Mouse (Mus musculus): ENCODE measurements around the gene Ifna5.
"Not testable (repeated sequence)": the region's sequence is repeated elsewhere in the genome, so short reads cannot be mapped to it uniquely, and the experiment has no call there.

GRCm38 (mm10) chr4:88805231-88805630, 30.1 kb upstream of the Ifna5 start, which contains the start of gene Gm13288:
- TF ChIP-seq POLR2A (IDR thresholded peaks at IDR 0.05; ENCODE audit: borderline replicate concordance, extremely low read depth, low read depth, low read length); CTCF (IDR thresholded peaks at IDR 0.05; ENCODE audit: insufficient read depth, low read length): not testable (repeated sequence)
